Mouse (Mus musculus) E14TG2a.4 (cell line): ENCODE results near the gene Insig2.

Experiments
- CTCF ChIP-seq: conservative IDR thresholded peaks from 2 replicates; pipeline ENCODE4 v1.5.1; 2014; ENCODE audit warnings: low read length
- POU5F1 ChIP-seq: IDR thresholded peaks from 2 replicates; pipeline ENCODE4 v1.6.1; 2014; ENCODE audit warnings: low read length, borderline replicate concordance

GRCm38 (mm10) chr1:121313181-121313580 is 19.2 kb downstream of the Insig2 start:
- TF ChIP-seq CTCF (no peak), POU5F1 (no peak)
